Mouse (Mus musculus) liver, adult 2 months (tissue): ENCODE data around the gene Slc7a15.

Source experiments
- CTCF ChIP-seq: fragments of 200-500 bp; IDR thresholded peaks from 2 replicates; pipeline ENCODE4 v1.5.1; 2011; ENCODE audit warnings: low read depth, low read length, control low read depth
- POLR2A ChIP-seq: fragments of 200-500 bp; IDR thresholded peaks from 2 replicates; pipeline ENCODE4 v1.6.1; 2011; ENCODE audit warnings: low read length, control low read depth; ENCODE audit not compliant: insufficient read depth; ENCODE audit errors: extremely low read depth

- TF ChIP-seq POLR2A (no peak), CTCF (no peak)
These were observed 52.1 kb downstream of the Slc7a15 start for GRCm38 (mm10) chr12:8546801-8547200.
